Mouse (Mus musculus) embryonic facial prominence, embryonic 15.5 days (tissue): ENCODE results near the gene Mmel1. TPM values are rescaled to one million over a fixed set of nuclear protein-coding genes. Genes with fewer than 3 reads are reported as not detected.

ENCODE experiments used
- ATAC-seq: fragments of 200-750 bp; cut with Nextera tagmentation; 2 replicates; pipeline ENCODE4 v1.8.0; 2017; ENCODE audit warnings: low read depth, moderate TSS enrichment; ENCODE audit not compliant: insufficient number of reproducible peaks, low FRiP score, low TSS enrichment
- H3K27ac ChIP-seq: fragments of 300-500 bp; sonication (generic); replicated peaks from 2 replicates; pipeline ENCODE4 v1.5.1; 2015; ENCODE audit warnings: mild to moderate bottlenecking, inconsistent platforms
- H3K27me3 ChIP-seq: fragments of 300-500 bp; sonication (generic); 2 replicates; pipeline ENCODE4 v1.6.1; 2015; ENCODE audit warnings: inconsistent platforms
- H3K36me3 ChIP-seq: fragments of 300-500 bp; sonication (generic); 2 replicates; pipeline ENCODE4 v1.6.1; 2015; ENCODE audit warnings: mild to moderate bottlenecking, inconsistent platforms
- H3K4me1 ChIP-seq: fragments of 300-500 bp; sonication (generic); 2 replicates; pipeline ENCODE4 v1.6.1; 2015; ENCODE audit warnings: inconsistent platforms
- H3K4me2 ChIP-seq: fragments of 300-500 bp; sonication (generic); replicated peaks from 2 replicates; pipeline ENCODE4 v1.6.1; 2015; ENCODE audit warnings: mild to moderate bottlenecking, inconsistent platforms
- H3K4me3 ChIP-seq: fragments of 300-500 bp; sonication (generic); replicated peaks from 2 replicates; pipeline ENCODE4 v1.5.1; 2015; ENCODE audit warnings: mild to moderate bottlenecking, inconsistent platforms
- H3K9ac ChIP-seq: fragments of 300-500 bp; sonication (generic); 2 replicates; pipeline ENCODE4 v1.6.1; 2015; ENCODE audit warnings: inconsistent platforms
- H3K9me3 ChIP-seq: fragments of 300-500 bp; sonication (generic); replicated peaks from 2 replicates; pipeline ENCODE4 v1.6.1; 2016; ENCODE audit warnings: inconsistent platforms
- WGBS: fragments of 180-500 bp; shearing (Covaris S2); methylation state at CpG from one replicate; pipeline ENCODE4 v1.1.7; 2015; 5-methylcytosine and 5-hydroxymethylcytosine counted together
- polyA plus RNA-seq: library from polyadenylated mRNA; unstranded; fragments of >200 nt; fragmentation: Nextera tagmentation; extraction: Ambion mirVana; gene quantifications from 2 replicates; pipeline ENCODE4 v1.2.1, GENCODE M21; 2015

The Mmel1 gene
- polyA plus RNA-seq, 1 experiment from 2014 or later = 0.57 TPM

GRCm38 (mm10) chr4:154926969-154927898 is 57.8 kb downstream of the Mmel1 start:
- no peak overlapping the region for H3K9ac ChIP-seq
- WGBS = 46% methylated on average over 9 of the region's 9 CpGs
- no peaks in the 10 kb centered on the region for H3K9me3 ChIP-seq
- no peaks in the 10 kb centered on the region for H3K36me3 ChIP-seq
- peak overlapping the region; percentile 73 for H3K27ac ChIP-seq
- no peak for ATAC-seq
- H3K4me1 ChIP-seq = peaks cover 27% of the 10 kb centered on the region
- peak overlapping the region; percentile 46 for H3K4me2 ChIP-seq
- no peaks in the 10 kb centered on the region for H3K27me3 ChIP-seq
- peak overlapping the region; percentile 21 for H3K4me3 ChIP-seq

DNA sequence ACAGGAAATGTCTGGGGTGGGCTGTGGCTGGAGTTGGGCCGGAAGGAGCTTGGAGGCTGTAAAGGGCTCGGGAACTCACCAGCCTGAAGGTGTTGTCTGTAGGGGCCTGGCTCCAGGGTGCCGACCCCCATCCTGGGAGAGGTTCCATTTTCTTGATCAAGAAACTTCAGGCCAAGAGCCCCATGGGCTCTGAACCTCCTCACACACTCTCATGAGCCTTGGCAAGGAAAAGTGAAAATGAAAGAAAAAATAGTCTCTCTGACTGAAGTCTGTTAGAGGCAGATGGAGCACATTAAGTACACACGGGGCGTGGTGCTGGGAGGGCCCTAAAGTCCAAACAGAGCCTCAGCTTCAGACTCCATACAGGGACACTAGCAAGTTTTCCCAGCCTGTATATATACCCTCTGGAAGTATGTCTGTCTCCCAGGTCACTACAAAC is 58.5 kb downstream of the Mmel1 start:
- H3K27ac ChIP-seq = peak overlapping the region; percentile 73
- peak; percentile 48 for ATAC-seq
- 16% methylated on average over 5 of the region's 5 CpGs for WGBS
- peak overlapping the region; percentile 21 for H3K4me3 ChIP-seq
- H3K9me3 ChIP-seq = no peaks in the 10 kb centered on the region
- H3K4me1 ChIP-seq = peaks cover 27% of the 10 kb centered on the region
- no peaks in the 10 kb centered on the region for H3K36me3 ChIP-seq
- no peak overlapping the region for H3K9ac ChIP-seq
- H3K27me3 ChIP-seq = no peaks in the 10 kb centered on the region
- peak overlapping the region; percentile 46 for H3K4me2 ChIP-seq

GRCm38 (mm10) chr4:154928395-154929087 is 59.2 kb downstream of the Mmel1 start, which contains the start of gene Tnfrsf14:
Tnfrsf14 (minus strand) TSS chr4:154928563.
- Histone ChIP-seq H3K4me2 (peak within 1 kb of the TSS; percentile 46), H3K9me3 (no peaks in the 10 kb centered on the region), H3K27me3 (no peaks in the 10 kb centered on the region), H3K4me3 (peak within 1 kb of the TSS; percentile 21), H3K36me3 (no peaks in the 10 kb centered on the region), H3K27ac (peak within 1 kb of the TSS; percentile 73), H3K9ac (no peak within 1 kb of the TSS), H3K4me1 (peaks cover 27% of the 10 kb centered on the region)
- no peak for ATAC-seq
- 48% methylated on average over 12 of the region's 12 CpGs for WGBS

GRCm38 (mm10) chr4:154929088-154929660 is 59.8 kb downstream of the Mmel1 start:
- no peak for ATAC-seq
- H3K4me3 ChIP-seq = no peak overlapping the region
- peaks cover 27% of the 10 kb centered on the region for H3K4me1 ChIP-seq
- H3K27me3 ChIP-seq = no peaks in the 10 kb centered on the region
- no peak overlapping the region for H3K4me2 ChIP-seq
- 74% methylated on average over 12 of the region's 12 CpGs for WGBS
- no peaks in the 10 kb centered on the region for H3K36me3 ChIP-seq
- 0 out of 2 replicates have a peak overlapping the region, but pooled peaks have one; percentile 5 for H3K27ac ChIP-seq
- no peak overlapping the region for H3K9ac ChIP-seq
- H3K9me3 ChIP-seq = no peaks in the 10 kb centered on the region

- no peak for ATAC-seq
- H3K27me3 ChIP-seq = no peaks in the 10 kb centered on the region
- H3K4me1 ChIP-seq = peaks cover 6% of the 10 kb centered on the region
- 54% methylated on average over 13 of the region's 13 CpGs for WGBS
- no peak overlapping the region for H3K4me3 ChIP-seq
- no peak overlapping the region for H3K9ac ChIP-seq
- H3K27ac ChIP-seq = no peak overlapping the region
- H3K9me3 ChIP-seq = no peaks in the 10 kb centered on the region
- no peak overlapping the region for H3K4me2 ChIP-seq
- no peaks in the 10 kb centered on the region for H3K36me3 ChIP-seq
Observed at GRCm38 (mm10) chr4:154933306-154933907, 64.0 kb downstream of the Mmel1 start.

- H3K27ac ChIP-seq = no peak overlapping the region
- H3K4me2 ChIP-seq = no peak overlapping the region
- no peaks in the 10 kb centered on the region for H3K27me3 ChIP-seq
- 81% methylated on average over 2 of the region's 2 CpGs for WGBS
- no peak overlapping the region for H3K9ac ChIP-seq
- no peaks in the 10 kb centered on the region for H3K36me3 ChIP-seq
- no peak overlapping the region for H3K4me3 ChIP-seq
- no peaks in the 10 kb centered on the region for H3K4me1 ChIP-seq
- ATAC-seq = no peak
- no peaks in the 10 kb centered on the region for H3K9me3 ChIP-seq
Observed at GRCm38 (mm10) chr4:154934800-154935199, 65.4 kb downstream of the Mmel1 start.

GRCm38 (mm10) chr4:154935788-154936187 is 66.4 kb downstream of the Mmel1 start:
- no peak for ATAC-seq
- no peak overlapping the region for H3K27ac ChIP-seq
- H3K9me3 ChIP-seq = no peaks in the 10 kb centered on the region
- H3K4me1 ChIP-seq = no peaks in the 10 kb centered on the region
- H3K9ac ChIP-seq = no peak overlapping the region
- 72% methylated on average over 7 of the region's 7 CpGs for WGBS
- no peak overlapping the region for H3K4me3 ChIP-seq
- H3K4me2 ChIP-seq = no peak overlapping the region
- H3K36me3 ChIP-seq = no peaks in the 10 kb centered on the region
- no peaks in the 10 kb centered on the region for H3K27me3 ChIP-seq

DNA sequence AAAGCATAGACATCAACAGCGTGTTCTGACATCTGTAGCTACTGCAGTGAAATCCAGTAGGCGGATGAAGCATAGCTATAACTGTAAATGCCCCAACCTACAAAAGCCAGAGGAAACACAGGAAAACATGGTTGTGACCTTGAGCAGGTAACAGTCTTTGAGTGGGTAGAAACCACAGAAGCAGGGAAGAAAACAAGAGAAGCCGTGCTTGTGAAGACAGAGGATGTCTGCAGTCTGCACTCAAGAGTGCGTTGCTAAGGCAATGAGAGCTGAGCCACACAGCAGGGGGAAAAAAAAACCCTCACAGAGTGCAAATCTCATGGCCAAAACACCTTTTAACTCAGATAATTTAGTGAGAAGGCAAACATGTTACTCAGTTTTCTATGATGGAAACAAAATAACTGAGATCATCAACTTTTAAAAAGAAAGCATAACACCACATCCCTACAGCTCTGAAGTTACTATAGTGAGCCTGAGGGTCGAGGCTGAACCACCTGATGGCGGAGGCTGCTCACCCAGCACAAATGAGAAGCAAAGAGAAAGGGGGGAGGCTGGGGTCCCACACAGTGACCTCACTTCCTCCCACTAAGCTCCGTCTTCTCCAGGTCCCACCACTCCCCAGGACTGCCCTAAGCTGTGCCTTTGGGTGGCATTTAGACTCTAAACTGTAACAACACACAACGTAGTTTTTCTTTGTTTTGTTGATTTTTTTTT is 67.3 kb downstream of the Mmel1 start:
- Histone ChIP-seq H3K27me3 (no peaks in the 10 kb centered on the region), H3K36me3 (no peaks in the 10 kb centered on the region), H3K4me3 (no peak overlapping the region), H3K4me2 (no peak overlapping the region), H3K9me3 (no peaks in the 10 kb centered on the region), H3K4me1 (no peaks in the 10 kb centered on the region), H3K9ac (no peak overlapping the region), H3K27ac (no peak overlapping the region)
- no peak for ATAC-seq
- 58% methylated on average over 8 of the region's 8 CpGs for WGBS

DNA sequence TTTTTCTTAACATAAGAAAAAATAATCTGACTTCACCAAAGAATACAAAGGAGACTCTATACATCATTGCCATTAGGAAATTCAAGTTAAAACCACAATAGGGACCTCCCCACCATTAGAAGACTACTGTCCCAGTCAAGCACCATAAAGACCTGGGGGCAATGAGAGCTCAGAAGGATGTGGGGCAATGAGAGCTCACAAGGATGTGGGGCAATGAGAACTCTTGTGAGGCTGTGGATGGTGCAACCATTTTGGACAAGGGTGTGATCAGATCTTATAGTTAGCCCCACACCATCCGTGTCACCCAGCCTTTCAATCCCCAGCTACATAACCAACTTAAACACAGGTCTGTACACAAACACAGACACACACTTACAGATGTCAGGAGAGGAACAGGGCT is 68.4 kb downstream of the Mmel1 start:
- H3K36me3 ChIP-seq = no peaks in the 10 kb centered on the region
- WGBS = 77% methylated on average over 1 of the region's 1 CpGs
- ATAC-seq = no peak
- H3K9me3 ChIP-seq = no peaks in the 10 kb centered on the region
- no peaks in the 10 kb centered on the region for H3K4me1 ChIP-seq
- H3K4me2 ChIP-seq = no peak overlapping the region
- no peak overlapping the region for H3K27ac ChIP-seq
- H3K4me3 ChIP-seq = no peak overlapping the region
- H3K27me3 ChIP-seq = no peaks in the 10 kb centered on the region
- no peak overlapping the region for H3K9ac ChIP-seq

DNA sequence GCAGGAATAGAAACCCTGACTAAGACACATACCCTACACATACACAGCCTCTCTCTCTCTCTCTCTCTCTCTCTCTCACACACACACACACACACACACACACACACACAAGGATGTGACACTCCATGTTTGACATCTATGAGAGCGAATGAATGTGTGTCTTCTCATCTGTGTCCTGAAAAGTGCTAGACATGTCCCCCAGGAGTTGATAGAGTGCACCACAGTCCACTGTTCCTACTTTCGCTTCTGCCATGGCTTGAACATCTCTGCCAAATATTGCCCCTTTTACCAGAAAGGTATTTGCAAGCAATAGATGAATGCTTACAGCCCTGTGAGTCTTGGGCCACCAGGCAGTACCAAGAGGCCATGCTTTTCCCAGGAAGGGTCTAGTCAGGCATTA is 70.8 kb downstream of the Mmel1 start:
- no peak overlapping the region for H3K9ac ChIP-seq
- no peaks in the 10 kb centered on the region for H3K9me3 ChIP-seq
- ATAC-seq = no peak
- H3K36me3 ChIP-seq = no peaks in the 10 kb centered on the region
- no peak overlapping the region for H3K4me2 ChIP-seq
- 92% methylated on average over 2 of the region's 2 CpGs for WGBS
- no peaks in the 10 kb centered on the region for H3K27me3 ChIP-seq
- no peaks in the 10 kb centered on the region for H3K4me1 ChIP-seq
- H3K27ac ChIP-seq = no peak overlapping the region
- H3K4me3 ChIP-seq = no peak overlapping the region
